Mouse (Mus musculus) MEL (cell line): ENCODE data around the gene Adipor2. TPM values are rescaled to one million over a fixed set of nuclear protein-coding genes. Genes with fewer than 3 reads are reported as not detected.

Experiments
- DNase-seq: peaks from one replicate; pipeline ENCODE4 v3.0.0; 2011; ENCODE audit warnings: low read depth, low spot score
- H3K27ac ChIP-seq: 2 replicates; pipeline ENCODE4 v1.5.1; 2012; ENCODE audit warnings: low read depth, mild to moderate bottlenecking, control low read depth, low read length, moderate library complexity; ENCODE audit not compliant: control insufficient read depth
- H3K27me3 ChIP-seq, 2 experiments: fragments of 150-350 bp in 1 of 2; sonication (generic) in 1 of 2; 2 replicates each; pipeline ENCODE4 v1.6.1; 2012; ENCODE audit warnings: low read length in 2 of 2, mild to moderate bottlenecking in 2 of 2, improper control_type of control experiment in 1 of 2, moderate library complexity in 1 of 2; ENCODE audit not compliant: insufficient read depth in 2 of 2, control insufficient read depth in 1 of 2
- H3K36me3 ChIP-seq, 2 experiments: 2 replicates each; pipeline ENCODE4 v1.6.1; 2012 to 2014; ENCODE audit warnings: low read length in 2 of 2, improper control_type of control experiment in 1 of 2, inconsistent platforms in 1 of 2, mild to moderate bottlenecking in 1 of 2; ENCODE audit not compliant: insufficient read depth in 2 of 2, control insufficient read depth in 1 of 2
- H3K4me1 ChIP-seq, 2 experiments: fragments of 150-350 bp in 1 of 2; sonication (generic) in 1 of 2; 2 replicates each; pipeline ENCODE4 v1.6.1; 2012; ENCODE audit warnings: low read length in 2 of 2, improper control_type of control experiment in 1 of 2, mild to moderate bottlenecking in 1 of 2; ENCODE audit not compliant: insufficient read depth in 2 of 2, control insufficient read depth in 1 of 2
- H3K4me3 ChIP-seq, 2 experiments: fragments of 150-350 bp in 1 of 2; sonication (generic) in 1 of 2; 2 replicates each; pipeline ENCODE4 v1.5.1; 2012; ENCODE audit warnings: low read depth in 2 of 2, low read length in 2 of 2, mild to moderate bottlenecking in 2 of 2, moderate library complexity in 2 of 2, control low read depth in 1 of 2, improper control_type of control experiment in 1 of 2; ENCODE audit not compliant: control insufficient read depth in 1 of 2, insufficient read depth in 1 of 2
- H3K79me2 ChIP-seq: 2 replicates; pipeline ENCODE4 v1.6.1; 2012; ENCODE audit warnings: mild to moderate bottlenecking, low read length, moderate library complexity; ENCODE audit not compliant: control insufficient read depth, poor library complexity, insufficient read depth
- H3K9ac ChIP-seq: 2 replicates; pipeline ENCODE4 v1.6.1; 2012; ENCODE audit warnings: low read depth, mild to moderate bottlenecking, control low read depth, low read length, moderate library complexity; ENCODE audit not compliant: control insufficient read depth, poor library complexity, severe bottlenecking
- H3K9me3 ChIP-seq: fragments of 150-350 bp; sonication (generic); replicated peaks from 2 replicates; pipeline ENCODE4 v1.6.1; 2012; ENCODE audit warnings: mild to moderate bottlenecking, low read length, improper control_type of control experiment, moderate library complexity; ENCODE audit not compliant: insufficient read depth
- CHD2 ChIP-seq: IDR thresholded peaks from 2 replicates; pipeline ENCODE4 v1.6.1; 2011; ENCODE audit warnings: low read length, improper control_type of control experiment
- CTCF ChIP-seq, 3 experiments: IDR thresholded peaks in 2 of 3; conservative IDR thresholded peaks in 1 of 3; 2 replicates each; pipeline ENCODE4 v1.5.1; 2011 to 2012; ENCODE audit warnings: low read length in 3 of 3, low read depth in 2 of 3, mild to moderate bottlenecking in 2 of 3, improper control_type of control experiment in 1 of 3, inconsistent platforms in 1 of 3, mixed read lengths in 1 of 3, moderate library complexity in 1 of 3; ENCODE audit not compliant: control insufficient read depth in 1 of 3, insufficient read depth in 1 of 3, poor library complexity in 1 of 3, severe bottlenecking in 1 of 3
- E2F4 ChIP-seq: IDR thresholded peaks from 2 replicates; pipeline ENCODE4 v1.6.1; 2011; ENCODE audit warnings: low read depth, low read length, improper control_type of control experiment, borderline replicate concordance
- ELF1 ChIP-seq: IDR thresholded peaks from 2 replicates; pipeline ENCODE4 v1.6.1; 2014; ENCODE audit warnings: low read depth, mild to moderate bottlenecking, inconsistent platforms, low read length, improper control_type of control experiment, moderate library complexity
- EP300 ChIP-seq, 2 experiments: IDR thresholded peaks; 2 replicates each; pipeline ENCODE4 v1.6.1; 2011; ENCODE audit warnings: improper control_type of control experiment in 2 of 2, low read length in 2 of 2, low read depth in 1 of 2, mild to moderate bottlenecking in 1 of 2
- GATA1 ChIP-seq: IDR thresholded peaks from 2 replicates; pipeline ENCODE4 v1.6.1; 2011; ENCODE audit warnings: low read depth, low read length, improper control_type of control experiment
- KAT2A ChIP-seq: conservative IDR thresholded peaks from 2 replicates; pipeline ENCODE4 v1.6.1; 2012; ENCODE audit warnings: low read depth, low read length, improper control_type of control experiment, inconsistent platforms
- MAFK ChIP-seq: IDR thresholded peaks from 2 replicates; pipeline ENCODE4 v1.6.1; 2011; ENCODE audit warnings: low read depth, mild to moderate bottlenecking, low read length, improper control_type of control experiment, borderline replicate concordance
- NELFE ChIP-seq: IDR thresholded peaks from 2 replicates; pipeline ENCODE4 v1.6.1; 2011; ENCODE audit warnings: low read depth, low read length, improper control_type of control experiment
- POLR2A ChIP-seq, 2 experiments: IDR thresholded peaks; 2 replicates each; pipeline ENCODE4 v1.6.1; 2011 to 2012; ENCODE audit warnings: low read length in 2 of 2, mild to moderate bottlenecking in 2 of 2, control low read depth in 1 of 2, improper control_type of control experiment in 1 of 2, low read depth in 1 of 2, moderate library complexity in 1 of 2; ENCODE audit not compliant: control insufficient read depth in 1 of 2, insufficient read depth in 1 of 2, poor library complexity in 1 of 2
- POLR2AphosphoS2 ChIP-seq: IDR thresholded peaks from 2 replicates; pipeline ENCODE4 v1.6.1; 2011; ENCODE audit warnings: low read length, improper control_type of control experiment
- POLR2AphosphoS5 ChIP-seq: IDR thresholded peaks from 2 replicates; pipeline ENCODE4 v1.6.1; 2012; ENCODE audit warnings: low read depth, borderline replicate concordance, mild to moderate bottlenecking, inconsistent platforms, low read length, moderate library complexity, mixed read lengths
- SIN3A ChIP-seq: IDR thresholded peaks from 2 replicates; pipeline ENCODE4 v1.6.1; 2012; ENCODE audit warnings: low read length, improper control_type of control experiment, inconsistent platforms
- SMC3 ChIP-seq: IDR thresholded peaks from 2 replicates; pipeline ENCODE4 v1.6.1; 2011; ENCODE audit warnings: low read depth, low read length, improper control_type of control experiment
- TCF12 ChIP-seq: IDR thresholded peaks from 2 replicates; pipeline ENCODE4 v1.6.1; 2014; ENCODE audit warnings: low read depth, mild to moderate bottlenecking, inconsistent platforms, low read length, improper control_type of control experiment, moderate library complexity
- UBTF ChIP-seq: IDR thresholded peaks from 2 replicates; pipeline ENCODE4 v1.6.1; 2012; ENCODE audit warnings: low read depth, mild to moderate bottlenecking, inconsistent platforms, low read length, improper control_type of control experiment, moderate library complexity, borderline replicate concordance; ENCODE audit not compliant: insufficient read depth
- USF1 ChIP-seq: IDR thresholded peaks from 2 replicates; pipeline ENCODE4 v1.6.1; 2014; ENCODE audit warnings: low read depth, mild to moderate bottlenecking, inconsistent platforms, low read length, improper control_type of control experiment, moderate library complexity
- ZC3H11A ChIP-seq: IDR thresholded peaks from 2 replicates; pipeline ENCODE4 v1.6.1; 2012; ENCODE audit warnings: low read depth, mild to moderate bottlenecking, inconsistent platforms, low read length, improper control_type of control experiment
- ZNF384 ChIP-seq: IDR thresholded peaks from 2 replicates; pipeline ENCODE4 v1.6.1; 2012; ENCODE audit warnings: low read depth, mild to moderate bottlenecking, inconsistent platforms, low read length, improper control_type of control experiment
- polyA plus RNA-seq, 2 experiments: library from polyadenylated mRNA; stranded (reverse) in 1 of 2; unstranded in 1 of 2; fragments of >175 nt in 1 of 2; fragments of >200 nt in 1 of 2; gene quantifications; 2 replicates each; pipeline versions ENCODE4 v1.2.1 to v1.2.4; 2012; ENCODE audit warnings: low replicate concordance in 2 of 2, low read depth in 1 of 2; ENCODE audit not compliant: insufficient read length in 2 of 2, insufficient read depth in 1 of 2, missing spikeins in 1 of 2
- total RNA-seq: library from RNA; depleted of rRNA; stranded (reverse); fragments of 300-350 nt; gene quantifications from 2 replicates; pipeline ENCODE4 v1.2.3, GENCODE M21; 2012

Gene Adipor2
- total and polyA plus RNA-seq, 3 experiments: 37.6 to 41.3 TPM; not detected in 1

DNA sequence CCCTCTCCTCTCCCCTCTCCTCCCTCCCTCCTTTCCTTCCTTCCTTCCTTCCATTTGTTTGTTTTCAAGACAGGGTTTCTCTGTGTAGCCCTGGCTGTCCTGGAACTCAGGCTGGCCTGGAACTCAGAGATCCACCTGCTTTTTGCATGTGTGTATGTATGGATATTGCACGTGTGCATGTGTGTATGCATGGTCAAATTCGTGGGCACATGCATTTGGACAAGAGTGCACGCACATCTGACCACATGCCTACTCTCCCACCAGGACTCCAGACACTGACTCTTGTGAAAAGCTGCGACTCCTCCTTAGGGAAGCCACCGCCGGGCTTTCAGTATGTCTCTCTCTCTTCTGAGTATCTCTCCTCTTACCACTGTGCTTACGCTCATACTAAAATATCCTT is 317 bp upstream of the Adipor2 start:
- TF ChIP-seq KAT2A: no peak
- TF ChIP-seq UBTF: no peak
- TF ChIP-seq POLR2A (IDR thresholded peaks at IDR 0.05; ENCODE audit: control insufficient read depth in 1 of 2, insufficient read depth in 1 of 2, low read depth in 1 of 2, low read length in 2 of 2, poor library complexity in 1 of 2): no peak
- TF ChIP-seq NELFE: no peak
- TF ChIP-seq ZC3H11A: no peak
- no peak for TF ChIP-seq CTCF (IDR thresholded peaks at IDR 0.05 in 2 of 3, conservative IDR thresholded peaks at IDR 0.05 in 1 of 3; ENCODE audit: control insufficient read depth in 1 of 3, insufficient read depth in 1 of 3, low read depth in 2 of 3, low read length in 3 of 3, poor library complexity in 1 of 3, severe bottlenecking in 1 of 3)
- TF ChIP-seq E2F4: no peak
- TF ChIP-seq MAFK: no peak
- no peak for TF ChIP-seq GATA1
- TF ChIP-seq, all 39 proteins: peak for 0
- H3K4me1 ChIP-seq: peaks cover 4 to 5% of the 10 kb centered on the region in 2 experiments; a peak in 2 of 4 replicates
- no peak for DNase-seq
- no peaks in the 10 kb centered on the region for H3K9me3 ChIP-seq
- H3K79me2 ChIP-seq: no peaks in the 10 kb centered on the region
- H3K36me3 ChIP-seq: peaks cover 0 to 4% of the 10 kb centered on the region in 2 experiments; a peak in 1 of 4 replicates
- H3K27ac ChIP-seq: no peak overlapping the region
- no peaks in the 10 kb centered on the region; a peak in 1 of 4 replicates for H3K27me3 ChIP-seq
- no peak overlapping the region for H3K9ac ChIP-seq
- H3K4me3 ChIP-seq: no peak overlapping the region

GRCm38 (mm10) chr6:119416643-119417042 is 861 bp downstream of the Adipor2 start:
- peak; percentile 9 for DNase-seq
- Histone ChIP-seq H3K27ac (no peak overlapping the region), H3K36me3 (peaks cover 0 to 4% of the 10 kb centered on the region in 2 experiments; a peak in 1 of 4 replicates), H3K9ac (no peak overlapping the region), H3K79me2 (no peaks in the 10 kb centered on the region), H3K9me3 (no peaks in the 10 kb centered on the region), H3K27me3 (no peaks in the 10 kb centered on the region; a peak in 1 of 4 replicates), H3K4me1 (peaks cover 4 to 5% of the 10 kb centered on the region in 2 experiments; a peak in 2 of 4 replicates), H3K4me3 (peak overlapping the region in 1 of 2 experiments; percentile 94; a peak in 2 of 4 replicates)
- no peak for TF ChIP-seq GATA1
- TF ChIP-seq POLR2AphosphoS2: no peak
- no peak for TF ChIP-seq CTCF (IDR thresholded peaks at IDR 0.05 in 2 of 3, conservative IDR thresholded peaks at IDR 0.05 in 1 of 3; ENCODE audit: control insufficient read depth in 1 of 3, insufficient read depth in 1 of 3, low read depth in 2 of 3, low read length in 3 of 3, poor library complexity in 1 of 3, severe bottlenecking in 1 of 3)
- no peak for TF ChIP-seq MAFK
- no peak for TF ChIP-seq E2F4
- no peak for TF ChIP-seq CHD2
- TF ChIP-seq EP300 (IDR thresholded peaks at IDR 0.05; ENCODE audit: low read depth in 1 of 2, low read length in 2 of 2): no peak

DNA sequence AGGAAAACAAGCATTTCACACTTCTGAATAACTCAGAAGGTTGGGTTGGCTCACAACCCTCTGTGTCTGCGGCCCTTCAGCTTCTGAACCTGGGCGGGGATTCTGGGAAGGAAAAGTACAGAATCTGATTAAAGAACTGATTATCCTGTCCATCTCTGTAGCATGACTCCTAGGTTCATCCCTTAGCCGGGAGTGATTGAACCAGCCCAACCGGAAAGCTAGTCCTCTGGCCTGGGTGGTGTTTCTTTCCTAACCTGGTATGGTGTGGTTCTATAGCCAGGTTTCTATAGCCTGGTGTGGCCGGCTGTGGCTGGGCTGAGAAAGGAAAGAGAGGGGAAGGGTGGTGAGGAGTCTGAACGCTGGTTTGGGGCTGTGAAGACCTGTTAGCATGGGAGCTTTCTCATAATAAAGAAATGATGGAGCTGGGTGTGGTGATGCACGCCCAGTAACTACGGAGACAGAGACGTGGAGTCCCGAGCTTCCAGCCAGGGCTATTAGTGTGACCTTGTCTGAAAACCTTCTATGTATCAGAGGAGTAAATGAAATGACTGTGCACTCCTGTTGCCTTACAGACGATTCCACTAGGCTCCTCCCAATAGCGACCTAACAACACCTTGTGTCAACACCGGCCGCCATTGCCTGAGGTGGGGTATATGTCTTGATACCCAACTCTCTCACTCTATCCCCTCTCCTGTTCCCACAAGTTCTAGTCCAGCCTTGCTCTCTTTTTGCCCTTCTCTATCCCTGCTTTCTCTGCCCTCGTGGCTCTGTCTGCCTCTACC is 3.1 kb downstream of the Adipor2 start:
- no peak overlapping the region for H3K9ac ChIP-seq

More for the DNA sequence above, 3.1 kb downstream of the Adipor2 start:
- H3K9me3 ChIP-seq: no peaks in the 10 kb centered on the region
- H3K27ac ChIP-seq: no peak overlapping the region
- H3K27me3 ChIP-seq: no peaks in the 10 kb centered on the region; a peak in 1 of 4 replicates
- peaks cover 5 to 7% of the 10 kb centered on the region in 2 experiments; a peak in 2 of 4 replicates for H3K4me1 ChIP-seq
- DNase-seq: no peak
- TF ChIP-seq ZNF384 (no peak), E2F4 (no peak), KAT2A (no peak), POLR2AphosphoS5 (no peak), USF1 (no peak), TCF12 (no peak), CTCF (IDR thresholded peaks at IDR 0.05 in 2 of 3, conservative IDR thresholded peaks at IDR 0.05 in 1 of 3; ENCODE audit: control insufficient read depth in 1 of 3, insufficient read depth in 1 of 3, low read depth in 2 of 3, low read length in 3 of 3, poor library complexity in 1 of 3, severe bottlenecking in 1 of 3) (no peak), EP300 (IDR thresholded peaks at IDR 0.05; ENCODE audit: low read depth in 1 of 2, low read length in 2 of 2) (no peak), ELF1 (no peak), SMC3 (no peak), SIN3A (no peak)
- H3K79me2 ChIP-seq: no peaks in the 10 kb centered on the region
- no peak overlapping the region for H3K4me3 ChIP-seq
- peaks cover 0 to 4% of the 10 kb centered on the region in 2 experiments; a peak in 2 of 4 replicates for H3K36me3 ChIP-seq
